Mouse (Mus musculus) stomach, postnatal 0 days (tissue): Measurements from ENCODE around the gene Ctsj.
"Not testable (repeated sequence)": the region's sequence is repeated elsewhere in the genome, so short reads cannot be mapped to it uniquely, and the experiment has no call there.

Source experiments
- CTCF ChIP-seq: IDR thresholded peaks from 2 replicates; pipeline ENCODE4 v1.5.1; 2016; ENCODE audit warnings: antibody characterized with exemption, low read depth, mild to moderate bottlenecking, moderate library complexity
- EP300 ChIP-seq: optimal IDR thresholded peaks from 2 replicates; pipeline ENCODE3; 2016; ENCODE audit warnings: antibody characterized with exemption

DNA sequence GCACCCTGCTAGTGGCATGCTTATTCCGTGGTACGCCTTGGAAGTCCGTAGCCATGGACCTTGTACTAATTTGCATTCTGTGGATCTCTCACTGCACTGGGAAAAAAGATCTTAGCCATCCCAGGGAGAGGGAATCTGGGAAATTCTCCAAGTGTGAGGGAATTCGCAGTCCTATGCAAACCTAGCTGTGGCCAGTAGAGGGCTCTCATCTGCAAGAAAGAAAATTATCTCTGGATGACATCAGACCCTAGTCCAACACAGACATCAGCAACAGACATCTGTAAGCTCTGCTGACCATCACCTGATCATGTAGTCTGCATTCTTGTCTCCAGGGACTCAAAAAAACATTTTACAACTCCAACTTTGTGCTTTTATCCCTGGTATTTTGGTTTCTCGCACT lies 18.8 kb downstream of the Ctsj start:
- TF ChIP-seq CTCF, EP300: not testable (repeated sequence)
